Mouse (Mus musculus) forebrain, embryonic 11.5 days (tissue): ENCODE data around the gene C1qtnf7. TPM values are rescaled to one million over a fixed set of nuclear protein-coding genes. Genes with fewer than 3 reads are reported as not detected.
A peak's percentile ranks its signal among the peaks of the same experiment; 100 is the strongest.

Experiments used
- ATAC-seq: fragments of 200-750 bp; cut with Nextera tagmentation; replicated peaks from 2 replicates; pipeline ENCODE4 v1.8.0; 2017; ENCODE audit warnings: moderate TSS enrichment; ENCODE audit not compliant: low FRiP score
- DNase-seq: peaks from one replicate; pipeline ENCODE4 v3.0.0-alpha.2; 2017; ENCODE audit warnings: low spot score
- H3K27ac ChIP-seq: fragments of 300-500 bp; sonication (generic); 2 replicates; pipeline ENCODE4 v1.5.1; 2014; ENCODE audit warnings: low read depth, low read length
- H3K27me3 ChIP-seq: fragments of 300-500 bp; sonication (generic); 2 replicates; pipeline ENCODE4 v1.6.1; 2014; ENCODE audit warnings: mild to moderate bottlenecking, low read length, mixed read lengths; ENCODE audit not compliant: control insufficient read depth, insufficient read depth
- H3K36me3 ChIP-seq: fragments of 300-500 bp; sonication (generic); 2 replicates; pipeline ENCODE4 v1.6.1; 2014; ENCODE audit warnings: mild to moderate bottlenecking, low read length, moderate library complexity, mixed read lengths; ENCODE audit not compliant: control insufficient read depth, insufficient read depth
- H3K4me1 ChIP-seq: fragments of 300-500 bp; sonication (generic); replicated peaks from 2 replicates; pipeline ENCODE4 v1.6.1; 2014; ENCODE audit warnings: low read length, mixed read lengths; ENCODE audit not compliant: control insufficient read depth, insufficient read depth
- H3K4me2 ChIP-seq: fragments of 300-500 bp; sonication (generic); 2 replicates; pipeline ENCODE4 v1.6.1; 2014; ENCODE audit warnings: low read depth, mild to moderate bottlenecking, low read length, moderate library complexity, mixed read lengths; ENCODE audit not compliant: severe bottlenecking
- H3K4me3 ChIP-seq: fragments of 300-500 bp; sonication (generic); 2 replicates; pipeline ENCODE4 v1.5.1; 2014; ENCODE audit warnings: low read depth, low read length
- H3K9ac ChIP-seq: fragments of 300-500 bp; sonication (generic); 2 replicates; pipeline ENCODE4 v1.6.1; 2014; ENCODE audit warnings: low read length
- H3K9me3 ChIP-seq: fragments of 300-500 bp; sonication (generic); 2 replicates; pipeline ENCODE4 v1.6.1; 2016; ENCODE audit warnings: low read length, mixed read lengths; ENCODE audit not compliant: control insufficient read depth
- WGBS: fragments of 180-500 bp; shearing (Covaris S2); extraction: QIAGEN DNeasy Blood & Tissue Kit; methylation state at CpG from one replicate; pipeline ENCODE4 v1.1.7; 2014; 5-methylcytosine and 5-hydroxymethylcytosine counted together
- polyA plus RNA-seq: library from polyadenylated mRNA; unstranded; fragments of >200 nt; fragmentation: Nextera tagmentation; extraction: Ambion mirVana; gene quantifications from 2 replicates; pipeline ENCODE4 v1.2.1, GENCODE M21; 2014

C1qtnf7 gene
- polyA plus RNA-seq, 1 experiment from 2014 or later = 0.28 TPM

DNA sequence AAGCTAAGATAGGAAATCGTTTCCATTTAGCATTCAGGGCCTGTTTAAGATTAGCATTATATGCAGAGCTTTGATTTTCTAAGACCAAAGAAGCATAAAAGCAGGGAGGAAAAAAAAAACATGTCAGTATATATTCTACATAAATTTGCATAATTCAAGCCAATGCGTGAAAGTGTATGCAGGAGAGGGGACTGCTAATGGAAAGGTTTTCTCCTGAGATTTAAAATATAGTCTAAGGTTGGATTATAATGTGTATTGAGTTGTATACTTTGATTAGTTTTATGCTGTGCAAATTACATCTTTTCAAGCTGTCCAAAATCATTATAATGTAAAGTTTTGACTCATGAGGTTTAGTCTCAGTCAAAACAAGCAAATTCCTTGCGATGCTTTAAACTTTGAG is 88.2 kb downstream of the C1qtnf7 start:
- no peaks in the 10 kb centered on the region for H3K4me1 ChIP-seq
- ATAC-seq = no peak

DNA sequence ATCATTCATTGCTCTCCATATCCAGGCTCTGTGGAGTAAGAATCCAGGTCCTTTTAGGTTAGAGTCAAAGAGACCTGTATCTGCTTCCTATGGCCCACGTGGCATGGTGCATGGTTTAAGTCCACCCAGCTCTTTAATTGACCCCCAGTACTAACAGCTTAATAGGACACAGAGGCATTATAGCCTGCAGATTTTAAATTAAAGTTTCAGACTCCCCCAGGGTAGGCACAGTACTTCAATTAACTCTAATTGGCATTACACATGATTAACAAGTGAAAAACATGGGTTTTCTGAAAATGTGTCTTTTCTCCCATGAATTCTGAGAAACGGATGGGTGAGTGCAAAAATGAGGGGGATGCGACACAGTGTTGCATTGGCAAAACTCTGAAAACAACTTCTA is 92.7 kb downstream of the C1qtnf7 start:
- ATAC-seq (peak; percentile 70), DNase-seq (no peak)
- H3K9me3 ChIP-seq = no peaks in the 10 kb centered on the region
- H3K27ac ChIP-seq = no peak overlapping the region
- no peak overlapping the region for H3K4me3 ChIP-seq
- H3K36me3 ChIP-seq = no peaks in the 10 kb centered on the region
- 63% methylated on average over 3 of the region's 3 CpGs for WGBS
- no peaks in the 10 kb centered on the region for H3K4me1 ChIP-seq
- no peak overlapping the region for H3K4me2 ChIP-seq
- H3K9ac ChIP-seq = no peak overlapping the region
- H3K27me3 ChIP-seq = no peaks in the 10 kb centered on the region

More for the DNA sequence above, 88.2 kb downstream of the C1qtnf7 start:
- Histone ChIP-seq H3K4me3 (no peak overlapping the region), H3K27me3 (no peaks in the 10 kb centered on the region), H3K9ac (no peak overlapping the region), H3K27ac (no peak overlapping the region), H3K9me3 (no peaks in the 10 kb centered on the region), H3K4me2 (no peak overlapping the region), H3K36me3 (no peaks in the 10 kb centered on the region)
- DNase-seq = no peak
- WGBS = 81% methylated on average over 3 of the region's 3 CpGs

GRCm38 (mm10) chr5:43609760-43610159 is 94.4 kb downstream of the C1qtnf7 start:
- no peaks in the 10 kb centered on the region for H3K36me3 ChIP-seq
- H3K27ac ChIP-seq = no peak overlapping the region
- 93% methylated on average over 1 of the region's 1 CpGs for WGBS
- DNase-seq (no peak), ATAC-seq (no peak)
- no peaks in the 10 kb centered on the region for H3K4me1 ChIP-seq
- H3K4me3 ChIP-seq = no peak overlapping the region
- H3K27me3 ChIP-seq = no peaks in the 10 kb centered on the region
- no peak overlapping the region for H3K4me2 ChIP-seq
- no peaks in the 10 kb centered on the region for H3K9me3 ChIP-seq
- no peak overlapping the region for H3K9ac ChIP-seq

DNA sequence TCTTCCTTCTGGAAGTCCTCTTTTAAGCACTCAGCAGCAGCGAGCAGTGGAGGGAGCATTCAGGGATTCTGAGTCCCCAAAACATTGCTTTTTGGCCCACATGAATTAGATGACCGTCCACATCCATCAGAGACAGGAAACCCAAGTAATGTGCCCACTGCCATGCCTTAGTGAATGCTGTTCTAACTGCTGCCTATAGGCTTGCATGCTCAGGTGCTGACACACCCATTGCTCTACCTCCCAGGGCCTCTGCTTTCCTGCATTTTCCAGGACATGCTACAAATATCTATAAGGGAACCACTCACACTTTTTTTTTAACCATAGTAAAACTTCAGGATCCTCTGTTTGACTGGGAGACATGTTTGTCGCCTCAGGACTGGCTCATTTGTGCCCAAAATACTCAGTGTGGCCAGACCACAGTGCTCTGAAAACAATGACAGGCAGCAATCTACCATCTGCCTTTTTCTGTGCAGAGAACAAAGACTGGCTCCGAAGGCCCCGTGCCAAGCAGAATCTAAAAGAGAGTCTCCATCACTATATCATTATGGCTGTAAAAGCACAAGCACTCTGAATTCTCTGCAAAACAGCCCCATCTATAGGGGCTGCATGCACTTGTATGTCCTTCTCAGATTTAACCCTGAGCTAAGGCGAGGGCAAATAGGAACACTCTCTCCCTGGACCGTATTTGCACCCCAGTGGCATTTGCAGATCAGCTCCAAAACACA is 106.4 kb downstream of the C1qtnf7 start:
- H3K36me3 ChIP-seq = no peaks in the 10 kb centered on the region
- WGBS = 76% methylated on average over 7 of the region's 7 CpGs
- no peak; the same call in 1 of the 2 replicates for ATAC-seq
- DNase-seq = no peak
- H3K4me1 ChIP-seq = no peaks in the 10 kb centered on the region
- H3K9me3 ChIP-seq = no peaks in the 10 kb centered on the region
- no peak overlapping the region for H3K9ac ChIP-seq
- H3K4me3 ChIP-seq = no peak overlapping the region
- no peak overlapping the region for H3K27ac ChIP-seq
- no peaks in the 10 kb centered on the region for H3K27me3 ChIP-seq
- H3K4me2 ChIP-seq = no peak overlapping the region

DNA sequence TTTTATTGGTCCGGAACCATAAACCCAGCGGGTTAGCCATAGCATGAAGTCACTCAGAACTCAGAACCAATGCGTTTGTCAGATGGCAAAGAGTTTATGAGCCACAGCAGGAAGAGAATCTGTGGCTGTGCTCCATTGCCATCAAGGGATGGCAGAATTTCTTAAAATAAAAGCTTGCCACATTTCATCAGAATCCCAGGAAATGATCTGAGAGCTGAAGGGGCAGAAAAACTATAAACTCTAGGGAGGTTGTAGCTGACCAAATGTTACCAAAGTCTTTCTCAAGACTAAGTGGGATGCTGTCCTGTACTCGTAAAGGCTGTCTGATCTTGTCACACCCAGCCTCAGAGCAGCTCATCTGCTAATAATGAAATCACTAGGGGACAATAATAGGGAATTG is 110.1 kb downstream of the C1qtnf7 start:
- no peak overlapping the region for H3K27ac ChIP-seq
- no peak overlapping the region for H3K4me2 ChIP-seq
- H3K4me3 ChIP-seq = no peak overlapping the region
- 91% methylated on average over 4 of the region's 4 CpGs for WGBS
- H3K4me1 ChIP-seq = no peaks in the 10 kb centered on the region
- no peak overlapping the region for H3K9ac ChIP-seq
- no peaks in the 10 kb centered on the region for H3K9me3 ChIP-seq
- DNase-seq = no peak
- no peak for ATAC-seq
- no peaks in the 10 kb centered on the region for H3K27me3 ChIP-seq
- no peaks in the 10 kb centered on the region for H3K36me3 ChIP-seq

DNA sequence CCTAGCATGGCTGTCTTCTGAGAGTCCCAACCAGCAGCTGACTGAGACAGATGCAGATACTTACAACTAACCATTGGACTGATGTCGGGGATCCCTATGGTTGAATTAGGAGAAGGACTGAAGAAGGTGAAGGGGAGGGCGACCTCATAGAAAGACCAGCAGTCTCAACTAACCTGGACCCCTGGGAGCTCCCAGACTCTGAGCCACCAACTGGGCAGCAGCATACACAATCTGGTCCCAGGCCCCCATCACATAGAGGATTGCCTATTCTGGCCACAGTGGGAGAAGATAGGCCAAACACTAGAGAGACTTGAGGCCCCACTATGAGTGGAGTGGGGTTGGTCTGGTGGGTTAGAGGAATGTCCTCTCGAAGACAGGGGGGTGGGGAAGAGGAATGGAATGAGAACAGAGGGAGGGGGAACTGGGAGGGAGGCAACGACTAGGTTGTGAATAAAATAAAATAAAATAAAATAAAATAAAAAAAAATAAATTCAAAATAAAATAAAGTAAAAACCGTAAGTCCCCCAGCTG is 118.8 kb downstream of the C1qtnf7 start:
- Histone ChIP-seq H3K9ac (no peak overlapping the region), H3K4me3 (no peak overlapping the region), H3K9me3 (no peaks in the 10 kb centered on the region), H3K27me3 (no peaks in the 10 kb centered on the region), H3K4me2 (no peak overlapping the region), H3K27ac (no peak overlapping the region), H3K4me1 (no peaks in the 10 kb centered on the region), H3K36me3 (no peaks in the 10 kb centered on the region)
- 84% methylated on average over 5 of the region's 5 CpGs for WGBS
- DNase-seq (no peak), ATAC-seq (no peak; the same call in 1 of the 2 replicates)

DNA sequence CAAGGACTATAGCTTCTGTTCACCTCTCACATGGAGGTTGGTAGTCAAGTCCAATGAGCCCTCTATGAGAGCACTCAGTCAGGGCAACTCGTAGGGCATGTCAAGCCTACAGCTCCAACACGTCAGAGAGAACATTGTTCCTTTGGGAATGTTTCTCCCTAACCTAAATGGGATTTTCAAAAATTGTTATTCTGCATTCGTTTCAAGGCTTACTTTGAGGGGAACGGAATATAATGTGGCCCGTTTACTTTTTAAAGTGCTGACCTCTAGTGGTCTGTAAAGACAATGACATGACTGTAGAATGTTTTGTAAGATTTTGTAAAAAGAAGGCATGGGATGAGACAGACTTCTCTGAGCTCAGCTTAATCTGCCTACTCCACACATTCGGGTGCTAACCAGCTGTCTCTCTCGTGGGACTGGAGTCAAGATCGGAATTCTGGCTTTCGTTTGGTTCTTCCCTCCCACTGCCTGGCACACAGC is 119.3 kb downstream of the C1qtnf7 start:
- Histone ChIP-seq H3K36me3 (no peaks in the 10 kb centered on the region), H3K4me1 (no peaks in the 10 kb centered on the region), H3K4me2 (no peak overlapping the region), H3K9me3 (no peaks in the 10 kb centered on the region), H3K27ac (no peak overlapping the region), H3K27me3 (no peaks in the 10 kb centered on the region), H3K9ac (no peak overlapping the region), H3K4me3 (no peak overlapping the region)
- WGBS = 50% methylated on average over 9 of the region's 9 CpGs
- ATAC-seq (peak; percentile 63), DNase-seq (no peak)

- no peaks in the 10 kb centered on the region for H3K27me3 ChIP-seq
- no peak overlapping the region for H3K9ac ChIP-seq
- DNase-seq = no peak
- no peak for ATAC-seq
- no peak overlapping the region for H3K4me3 ChIP-seq
- no peaks in the 10 kb centered on the region for H3K9me3 ChIP-seq
- no peak overlapping the region for H3K27ac ChIP-seq
- no peaks in the 10 kb centered on the region for H3K4me1 ChIP-seq
- WGBS = 64% methylated on average over 4 of the region's 4 CpGs
- no peaks in the 10 kb centered on the region for H3K36me3 ChIP-seq
- no peak overlapping the region for H3K4me2 ChIP-seq
These were observed 129.7 kb downstream of the C1qtnf7 start for GRCm38 (mm10) chr5:43645020-43645419.
